Mouse (Mus musculus): ENCODE results near the gene Mybbp1a.

The Mybbp1a gene

GRCm38 (mm10) chr11:72434963-72435693 lies 6.0 kb upstream of the Mybbp1a start, which contains the start of gene Ggt6:
Gene Ggt6, plus strand, starts transcription at chr11:72435526.
- in situ Hi-C loops (cut with MboI; ENCODE audit: low pct_unique_long_range_greater_than_20kb in 1 of 2, low sequenced_read_pairs in 2 of 2, unreplicated experiment in 1 of 2), result no loop called here

GRCm38 (mm10) chr11:72435694-72436045 lies 5.5 kb upstream of the Mybbp1a start:
- in situ Hi-C loops (cut with MboI; ENCODE audit: low pct_unique_long_range_greater_than_20kb in 1 of 2, low sequenced_read_pairs in 2 of 2, unreplicated experiment in 1 of 2), result no loop called here

GRCm38 (mm10) chr11:72436271-72436670 lies 4.9 kb upstream of the Mybbp1a start:
- in situ Hi-C loops (cut with MboI; ENCODE audit: low pct_unique_long_range_greater_than_20kb in 1 of 2, low sequenced_read_pairs in 2 of 2, unreplicated experiment in 1 of 2), result no loop called here

GRCm38 (mm10) chr11:72436756-72437650 lies 4.2 kb upstream of the Mybbp1a start:
- in situ Hi-C loops (cut with MboI; ENCODE audit: low pct_unique_long_range_greater_than_20kb in 1 of 2, low sequenced_read_pairs in 2 of 2, unreplicated experiment in 1 of 2), result no loop called here

- in situ Hi-C loops (cut with MboI; ENCODE audit: low pct_unique_long_range_greater_than_20kb in 1 of 2, low sequenced_read_pairs in 2 of 2, unreplicated experiment in 1 of 2), result no loop called here
Observed at GRCm38 (mm10) chr11:72438411-72438810, 2.7 kb upstream of the Mybbp1a start.

GRCm38 (mm10) chr11:72440597-72440964 lies 574 bp upstream of the Mybbp1a start:
- in situ Hi-C loops (cut with MboI; ENCODE audit: low pct_unique_long_range_greater_than_20kb in 1 of 2, low sequenced_read_pairs in 2 of 2, unreplicated experiment in 1 of 2), result loop anchor here in 1 of 2 experiments (5.0 kb wide), 1 partner anchor 208 kb away; no protein-coding TSS in a partner anchor

GRCm38 (mm10) chr11:72446311-72447105 lies 5.4 kb downstream of the Mybbp1a start:
- in situ Hi-C loops (cut with MboI; ENCODE audit: low pct_unique_long_range_greater_than_20kb in 1 of 2, low sequenced_read_pairs in 2 of 2, unreplicated experiment in 1 of 2), result no loop called here

GRCm38 (mm10) chr11:72447475-72447874 lies 6.3 kb downstream of the Mybbp1a start:
- in situ Hi-C loops (cut with MboI; ENCODE audit: low pct_unique_long_range_greater_than_20kb in 1 of 2, low sequenced_read_pairs in 2 of 2, unreplicated experiment in 1 of 2), result no loop called here

GRCm38 (mm10) chr11:72452140-72452665 lies 11.0 kb downstream of the Mybbp1a start:
- in situ Hi-C loops (cut with MboI; ENCODE audit: low pct_unique_long_range_greater_than_20kb in 1 of 2, low sequenced_read_pairs in 2 of 2, unreplicated experiment in 1 of 2), result loop anchor here in 1 of 2 experiments (10.0 kb wide), 1 partner anchor 93 kb away; no protein-coding TSS in a partner anchor

- in situ Hi-C loops (cut with MboI; ENCODE audit: low pct_unique_long_range_greater_than_20kb in 1 of 2, low sequenced_read_pairs in 2 of 2, unreplicated experiment in 1 of 2), result loop anchor here in 1 of 2 experiments (10.0 kb wide), 1 partner anchor 91 kb away; no protein-coding TSS in a partner anchor
Observed at GRCm38 (mm10) chr11:72453105-72453953, 12.2 kb downstream of the Mybbp1a start.

GRCm38 (mm10) chr11:72455694-72456093 lies 14.5 kb downstream of the Mybbp1a start:
- in situ Hi-C loops (cut with MboI; ENCODE audit: low pct_unique_long_range_greater_than_20kb in 1 of 2, low sequenced_read_pairs in 2 of 2, unreplicated experiment in 1 of 2), result loop anchor here in 1 of 2 experiments (10.0 kb wide), 1 partner anchor 89 kb away; no protein-coding TSS in a partner anchor

- in situ Hi-C loops (cut with MboI; ENCODE audit: low pct_unique_long_range_greater_than_20kb in 1 of 2, low sequenced_read_pairs in 2 of 2, unreplicated experiment in 1 of 2), result loop anchor here in 1 of 2 experiments (10.0 kb wide), 1 partner anchor 87 kb away; no protein-coding TSS in a partner anchor
Observed at GRCm38 (mm10) chr11:72457995-72458496, 16.9 kb downstream of the Mybbp1a start.

- in situ Hi-C loops (cut with MboI; ENCODE audit: low pct_unique_long_range_greater_than_20kb in 1 of 2, low sequenced_read_pairs in 2 of 2, unreplicated experiment in 1 of 2), result loop anchor here in 1 of 2 experiments (10.0 kb wide), 1 partner anchor 86 kb away; no protein-coding TSS in a partner anchor
Observed at GRCm38 (mm10) chr11:72458502-72458901, 17.3 kb downstream of the Mybbp1a start.

- in situ Hi-C loops (cut with MboI; ENCODE audit: low pct_unique_long_range_greater_than_20kb in 1 of 2, low sequenced_read_pairs in 2 of 2, unreplicated experiment in 1 of 2), result no loop called here
Observed at GRCm38 (mm10) chr11:72461500-72461981, 20.4 kb downstream of the Mybbp1a start.

GRCm38 (mm10) chr11:72464821-72465220 lies 23.7 kb downstream of the Mybbp1a start:
- in situ Hi-C loops (cut with MboI; ENCODE audit: low pct_unique_long_range_greater_than_20kb in 1 of 2, low sequenced_read_pairs in 2 of 2, unreplicated experiment in 1 of 2), result no loop called here

GRCm38 (mm10) chr11:72465978-72466693 lies 25.0 kb downstream of the Mybbp1a start:
- in situ Hi-C loops (cut with MboI; ENCODE audit: low pct_unique_long_range_greater_than_20kb in 1 of 2, low sequenced_read_pairs in 2 of 2, unreplicated experiment in 1 of 2), result no loop called here
